Mouse (Mus musculus) intestine, embryonic 15.5 days (tissue): ENCODE results near the gene Hip1r. TPM values are rescaled to one million over a fixed set of nuclear protein-coding genes. Genes with fewer than 3 reads are reported as not detected.

ENCODE experiments used
- ATAC-seq: fragments of 200-750 bp; cut with Nextera tagmentation; 2 replicates; pipeline ENCODE4 v1.8.0; 2017; ENCODE audit warnings: moderate TSS enrichment, moderate library complexity
- H3K27ac ChIP-seq: fragments of 300-500 bp; sonication (generic); 2 replicates; pipeline ENCODE4 v1.5.1; 2015; ENCODE audit warnings: mild to moderate bottlenecking, inconsistent platforms
- H3K27me3 ChIP-seq: fragments of 300-500 bp; sonication (generic); replicated peaks from 2 replicates; pipeline ENCODE4 v1.6.1; 2015; ENCODE audit warnings: inconsistent platforms
- H3K36me3 ChIP-seq: fragments of 300-500 bp; sonication (generic); 2 replicates; pipeline ENCODE4 v1.6.1; 2015; ENCODE audit warnings: inconsistent platforms
- H3K4me1 ChIP-seq: fragments of 300-500 bp; sonication (generic); replicated peaks from 2 replicates; pipeline ENCODE4 v1.6.1; 2015; ENCODE audit warnings: inconsistent platforms
- H3K4me2 ChIP-seq: fragments of 300-500 bp; sonication (generic); replicated peaks from 2 replicates; pipeline ENCODE4 v1.6.1; 2015; ENCODE audit warnings: mild to moderate bottlenecking, inconsistent platforms
- H3K4me3 ChIP-seq: fragments of 300-500 bp; sonication (generic); replicated peaks from 2 replicates; pipeline ENCODE4 v1.5.1; 2015; ENCODE audit warnings: inconsistent platforms
- H3K9ac ChIP-seq: fragments of 300-500 bp; sonication (generic); 2 replicates; pipeline ENCODE4 v1.6.1; 2015; ENCODE audit warnings: inconsistent platforms
- H3K9me3 ChIP-seq: fragments of 300-500 bp; sonication (generic); 2 replicates; pipeline ENCODE4 v1.6.1; 2016; ENCODE audit warnings: inconsistent platforms
- WGBS: fragments of 180-500 bp; shearing (Covaris S2); methylation state at CpG from one replicate; pipeline ENCODE4 v1.1.7; 2015; 5-methylcytosine and 5-hydroxymethylcytosine counted together
- polyA plus RNA-seq: library from polyadenylated mRNA; unstranded; fragments of >200 nt; fragmentation: Nextera tagmentation; extraction: Ambion mirVana; gene quantifications from 2 replicates; pipeline ENCODE4 v1.2.1, GENCODE M21; 2015

The Hip1r gene
- polyA plus RNA-seq: 26.0 and 29.3 TPM in 2 replicates

- H3K4me3 ChIP-seq: peak within 1 kb of the TSS; percentile 81
- no peaks in the 10 kb centered on the region for H3K36me3 ChIP-seq
- H3K9ac ChIP-seq: peak within 1 kb of the TSS; percentile 81
- peaks cover 18% of the 10 kb centered on the region for H3K4me1 ChIP-seq
- peak; percentile 78 for ATAC-seq
- no peaks in the 10 kb centered on the region for H3K9me3 ChIP-seq
- peak within 1 kb of the TSS; percentile 89 for H3K4me2 ChIP-seq
- peak within 1 kb of the TSS; percentile 90 for H3K27ac ChIP-seq
- H3K27me3 ChIP-seq: peaks cover 3% of the 10 kb centered on the region
- under 1% methylated on average over 104 of the region's 106 CpGs for WGBS
These were observed at the start of gene Hip1r for GRCm38 (mm10) chr5:123973299-123974178. Gene Hip1r (plus strand): TSS chr5:123973628.

GRCm38 (mm10) chr5:123927118-123927517 is 46.3 kb upstream of the Hip1r start, which contains the start of gene Gm43518:
Gene Gm43518 (plus strand): TSS chr5:123927418.
- no peaks in the 10 kb centered on the region for H3K27me3 ChIP-seq
- no peak within 1 kb of the TSS for H3K9ac ChIP-seq
- no peak within 1 kb of the TSS for H3K27ac ChIP-seq
- 94% methylated on average over 9 of the region's 9 CpGs for WGBS
- H3K36me3 ChIP-seq: peaks cover 31% of the 10 kb centered on the region
- no peak within 1 kb of the TSS for H3K4me2 ChIP-seq
- no peak within 1 kb of the TSS for H3K4me3 ChIP-seq
- H3K4me1 ChIP-seq: peaks cover 2% of the 10 kb centered on the region; the same call in 1 of the 2 replicates
- no peaks in the 10 kb centered on the region for H3K9me3 ChIP-seq
- no peak for ATAC-seq

- Histone ChIP-seq H3K4me3 (peak within 1 kb of the TSS; percentile 65), H3K27me3 (no peaks in the 10 kb centered on the region), H3K27ac (peak within 1 kb of the TSS; percentile 86), H3K4me1 (peaks cover 2% of the 10 kb centered on the region; the same call in 1 of the 2 replicates), H3K9ac (peak within 1 kb of the TSS; percentile 83), H3K36me3 (peaks cover 10% of the 10 kb centered on the region; the same call in 1 of the 2 replicates), H3K9me3 (no peaks in the 10 kb centered on the region), H3K4me2 (peak within 1 kb of the TSS; percentile 67)
- ATAC-seq: peak; percentile 97
- under 1% methylated on average over 56 of the region's 56 CpGs for WGBS
These were observed 42.9 kb upstream of the Hip1r start, which contains the start of gene Ccdc62 for GRCm38 (mm10) chr5:123930508-123930989. Gene Ccdc62 (plus strand): TSS chr5:123930679.

GRCm38 (mm10) chr5:123931131-123931530 is 42.3 kb upstream of the Hip1r start:
- Histone ChIP-seq H3K4me1 (peaks cover 2% of the 10 kb centered on the region; the same call in 1 of the 2 replicates), H3K36me3 (peaks cover 8% of the 10 kb centered on the region; the same call in 1 of the 2 replicates), H3K9me3 (no peaks in the 10 kb centered on the region), H3K27me3 (no peaks in the 10 kb centered on the region), H3K4me3 (peak overlapping the region; percentile 65), H3K27ac (0 out of 2 replicates have a peak overlapping the region, but pooled peaks have one; percentile 86), H3K9ac (peak overlapping the region; percentile 83), H3K4me2 (peak overlapping the region; percentile 67)
- ATAC-seq: peak; percentile 14
- WGBS: 45% methylated on average over 13 of the region's 13 CpGs

- H3K36me3 ChIP-seq: peaks cover under 1% of the 10 kb centered on the region; the same call in 1 of the 2 replicates
These were observed 40.5 kb upstream of the Hip1r start for GRCm38 (mm10) chr5:123932927-123933326.

GRCm38 (mm10) chr5:123933556-123933955 is 39.9 kb upstream of the Hip1r start:
- H3K27ac ChIP-seq: no peak overlapping the region
- H3K9ac ChIP-seq: no peak overlapping the region
- H3K27me3 ChIP-seq: no peaks in the 10 kb centered on the region
- no peak for ATAC-seq
- H3K4me1 ChIP-seq: peaks cover 2% of the 10 kb centered on the region; the same call in 1 of the 2 replicates
- H3K9me3 ChIP-seq: no peaks in the 10 kb centered on the region
- WGBS: 89% methylated on average over 12 of the region's 12 CpGs
- no peak overlapping the region for H3K4me2 ChIP-seq
- no peaks in the 10 kb centered on the region for H3K36me3 ChIP-seq
- no peak overlapping the region for H3K4me3 ChIP-seq

More at GRCm38 (mm10) chr5:123932927-123933326, 40.5 kb upstream of the Hip1r start:
- no peak overlapping the region for H3K9ac ChIP-seq
- no peaks in the 10 kb centered on the region for H3K27me3 ChIP-seq
- no peak overlapping the region for H3K4me3 ChIP-seq
- H3K4me1 ChIP-seq: peaks cover 2% of the 10 kb centered on the region; the same call in 1 of the 2 replicates
- no peak overlapping the region for H3K27ac ChIP-seq
- no peak for ATAC-seq
- no peaks in the 10 kb centered on the region for H3K9me3 ChIP-seq
- H3K4me2 ChIP-seq: no peak overlapping the region

GRCm38 (mm10) chr5:123933957-123934591 is 39.4 kb upstream of the Hip1r start:
- Histone ChIP-seq H3K27me3 (no peaks in the 10 kb centered on the region), H3K9ac (no peak overlapping the region), H3K9me3 (no peaks in the 10 kb centered on the region), H3K36me3 (no peaks in the 10 kb centered on the region), H3K27ac (no peak overlapping the region), H3K4me3 (no peak overlapping the region), H3K4me2 (no peak overlapping the region), H3K4me1 (peaks cover 2% of the 10 kb centered on the region; the same call in 1 of the 2 replicates)
- no peak for ATAC-seq
- WGBS: 33% methylated on average over 18 of the region's 18 CpGs

GRCm38 (mm10) chr5:123935931-123936330 is 37.5 kb upstream of the Hip1r start:
- WGBS: 87% methylated on average over 5 of the region's 5 CpGs
- Histone ChIP-seq H3K27me3 (no peaks in the 10 kb centered on the region), H3K4me1 (peaks cover 2% of the 10 kb centered on the region; the same call in 1 of the 2 replicates), H3K27ac (no peak overlapping the region), H3K9me3 (no peaks in the 10 kb centered on the region), H3K4me3 (no peak overlapping the region), H3K4me2 (no peak overlapping the region), H3K9ac (no peak overlapping the region), H3K36me3 (no peaks in the 10 kb centered on the region)
- ATAC-seq: no peak

- Histone ChIP-seq H3K4me1 (no peaks in the 10 kb centered on the region), H3K27me3 (no peaks in the 10 kb centered on the region), H3K27ac (no peak overlapping the region), H3K36me3 (no peaks in the 10 kb centered on the region), H3K9me3 (no peaks in the 10 kb centered on the region), H3K4me2 (no peak overlapping the region), H3K4me3 (no peak overlapping the region), H3K9ac (no peak overlapping the region)
- ATAC-seq: no peak
- 83% methylated on average over 5 of the region's 5 CpGs for WGBS
These were observed 34.9 kb upstream of the Hip1r start for GRCm38 (mm10) chr5:123938479-123938878.

- ATAC-seq: no peak
- Histone ChIP-seq H3K4me1 (no peaks in the 10 kb centered on the region), H3K4me3 (no peak overlapping the region), H3K4me2 (no peak overlapping the region), H3K27me3 (no peaks in the 10 kb centered on the region), H3K36me3 (no peaks in the 10 kb centered on the region), H3K9me3 (no peaks in the 10 kb centered on the region), H3K9ac (no peak overlapping the region), H3K27ac (no peak overlapping the region)
- WGBS: 63% methylated on average over 4 of the region's 4 CpGs
These were observed 26.9 kb upstream of the Hip1r start for GRCm38 (mm10) chr5:123946546-123946945.

- H3K36me3 ChIP-seq: no peaks in the 10 kb centered on the region
- no peaks in the 10 kb centered on the region for H3K4me1 ChIP-seq
- no peaks in the 10 kb centered on the region for H3K27me3 ChIP-seq
- ATAC-seq: no peak
- H3K9ac ChIP-seq: no peak overlapping the region
- H3K27ac ChIP-seq: no peak overlapping the region
- no peaks in the 10 kb centered on the region for H3K9me3 ChIP-seq
- no peak overlapping the region for H3K4me3 ChIP-seq
- no peak overlapping the region for H3K4me2 ChIP-seq
- 49% methylated on average over 7 of the region's 7 CpGs for WGBS
These were observed 26.2 kb upstream of the Hip1r start for GRCm38 (mm10) chr5:123947041-123947761.
